Mouse (Mus musculus): ENCODE measurements around the gene Rfx5. TPM values are rescaled to one million over a fixed set of nuclear protein-coding genes. Genes with fewer than 3 reads are reported as not detected.

Rfx5 gene
- polyA plus RNA-seq, 1 experiment: not detected

DNA sequence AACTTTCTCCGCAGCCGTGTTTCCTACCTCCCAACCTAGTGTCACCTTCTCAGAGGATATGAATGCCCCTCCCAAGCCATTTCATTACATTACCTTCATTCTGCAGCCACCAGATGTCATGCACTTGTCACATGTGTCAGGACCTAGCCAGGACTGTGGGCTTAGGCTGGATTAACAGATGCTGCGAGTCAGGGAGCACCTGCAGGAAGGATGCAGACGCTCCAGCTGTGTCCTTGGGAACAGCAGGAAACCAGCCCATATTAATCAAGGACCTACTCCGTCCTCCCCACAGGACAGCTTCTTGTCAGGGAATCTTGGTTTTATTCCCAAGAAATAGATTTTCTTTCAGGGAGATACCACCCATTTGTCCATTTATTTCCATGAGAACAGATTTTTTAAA is 6.4 kb downstream of the Rfx5 start:
- H3K9me3 ChIP-seq (ENCODE audit: control insufficient read depth, low read length): no peaks in the 10 kb centered on the region
- H3K4me1 ChIP-seq (ENCODE audit: control insufficient read depth): peaks cover 9% of the 10 kb centered on the region
- H3K27me3 ChIP-seq (ENCODE audit: control insufficient read depth): no peaks in the 10 kb centered on the region
- peaks cover 21% of the 10 kb centered on the region for H3K36me3 ChIP-seq (ENCODE audit: control insufficient read depth)
- H3K4me3 ChIP-seq (replicated peaks): no peak overlapping the region
- TF ChIP-seq TAL1 (IDR thresholded peaks at IDR 0.05; ENCODE audit: low read length) (no peak), GATA1 (IDR thresholded peaks at IDR 0.05; ENCODE audit: low read length) (no peak)

DNA sequence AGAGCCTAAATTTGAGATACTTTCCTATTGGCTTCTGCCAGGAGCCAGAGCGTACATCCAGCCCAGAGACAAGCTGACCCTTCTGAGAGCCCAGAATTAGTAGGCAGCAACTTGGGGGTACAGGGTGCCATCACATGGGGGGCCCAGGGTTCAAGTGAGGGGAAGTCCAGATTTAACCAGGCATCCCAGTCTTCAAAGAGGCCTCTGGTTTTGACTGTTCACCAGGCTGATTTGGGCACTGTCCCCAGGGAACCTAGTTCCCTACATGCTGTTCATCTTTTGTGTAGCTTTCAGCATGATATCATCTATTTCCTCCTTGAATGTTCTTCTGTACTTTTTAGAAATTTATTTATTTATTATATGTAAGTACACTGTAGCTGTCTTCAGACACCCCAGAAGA is 11.1 kb downstream of the Rfx5 start:
- TF ChIP-seq GATA1 (IDR thresholded peaks at IDR 0.05; ENCODE audit: low read length): no peak
- TF ChIP-seq TAL1 (IDR thresholded peaks at IDR 0.05; ENCODE audit: low read length): no peak
- Histone ChIP-seq H3K27me3 (ENCODE audit: control insufficient read depth) (no peaks in the 10 kb centered on the region), H3K4me1 (ENCODE audit: control insufficient read depth) (peaks cover under 1% of the 10 kb centered on the region; the same call in 1 of the 2 replicates), H3K4me3 (replicated peaks) (no peak overlapping the region), H3K9me3 (ENCODE audit: control insufficient read depth, low read length) (no peaks in the 10 kb centered on the region), H3K36me3 (ENCODE audit: control insufficient read depth) (no peaks in the 10 kb centered on the region)

DNA sequence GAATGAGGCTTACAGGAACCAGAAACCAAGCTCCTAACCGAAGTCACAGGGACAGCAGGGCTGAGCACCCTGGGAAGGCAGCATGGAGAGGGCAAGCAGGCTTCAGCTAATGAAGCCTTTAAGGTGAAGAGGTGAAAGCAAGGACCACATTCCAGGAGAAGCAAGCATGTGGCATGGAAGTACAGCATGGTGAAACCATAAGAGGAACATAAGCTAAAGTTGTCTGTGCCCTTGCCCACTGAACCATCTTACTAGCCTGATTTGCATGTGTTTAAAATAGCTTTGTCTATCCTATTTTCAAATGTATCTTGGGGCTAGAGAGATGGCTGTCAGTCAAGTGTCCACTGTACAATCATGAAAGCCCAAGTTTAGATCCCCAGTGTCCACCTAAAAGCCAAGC is 12.0 kb downstream of the Rfx5 start:
- TF ChIP-seq GATA1 (IDR thresholded peaks at IDR 0.05; ENCODE audit: low read length) (no peak), TAL1 (IDR thresholded peaks at IDR 0.05; ENCODE audit: low read length) (no peak)
- Histone ChIP-seq H3K4me3 (replicated peaks) (no peak overlapping the region), H3K4me1 (ENCODE audit: control insufficient read depth) (no peaks in the 10 kb centered on the region), H3K9me3 (ENCODE audit: control insufficient read depth, low read length) (no peaks in the 10 kb centered on the region), H3K36me3 (ENCODE audit: control insufficient read depth) (no peaks in the 10 kb centered on the region), H3K27me3 (ENCODE audit: control insufficient read depth) (no peaks in the 10 kb centered on the region)

- Histone ChIP-seq H3K4me1 (ENCODE audit: control insufficient read depth) (peaks cover 25% of the 10 kb centered on the region), H3K9me3 (ENCODE audit: control insufficient read depth, low read length) (no peaks in the 10 kb centered on the region), H3K27me3 (ENCODE audit: control insufficient read depth) (no peaks in the 10 kb centered on the region), H3K4me3 (replicated peaks) (no peak overlapping the region), H3K36me3 (ENCODE audit: control insufficient read depth) (peaks cover 5% of the 10 kb centered on the region)
- TF ChIP-seq TAL1 (IDR thresholded peaks at IDR 0.05; ENCODE audit: low read length) (no peak), GATA1 (IDR thresholded peaks at IDR 0.05; ENCODE audit: low read length) (no peak)
Measured at GRCm38 (mm10) chr3:94972552-94972951, 18.7 kb downstream of the Rfx5 start.

GRCm38 (mm10) chr3:94973620-94974019 is 19.7 kb downstream of the Rfx5 start:
- peaks cover 11% of the 10 kb centered on the region for H3K36me3 ChIP-seq (ENCODE audit: control insufficient read depth)
- peak overlapping the region; percentile 93 for H3K4me3 ChIP-seq (replicated peaks)
- H3K27me3 ChIP-seq (ENCODE audit: control insufficient read depth): no peaks in the 10 kb centered on the region
- TF ChIP-seq GATA1 (IDR thresholded peaks at IDR 0.05; ENCODE audit: low read length) (no peak), TAL1 (IDR thresholded peaks at IDR 0.05; ENCODE audit: low read length) (no peak)
- H3K9me3 ChIP-seq (ENCODE audit: control insufficient read depth, low read length): no peaks in the 10 kb centered on the region
- H3K4me1 ChIP-seq (ENCODE audit: control insufficient read depth): peaks cover 25% of the 10 kb centered on the region

DNA sequence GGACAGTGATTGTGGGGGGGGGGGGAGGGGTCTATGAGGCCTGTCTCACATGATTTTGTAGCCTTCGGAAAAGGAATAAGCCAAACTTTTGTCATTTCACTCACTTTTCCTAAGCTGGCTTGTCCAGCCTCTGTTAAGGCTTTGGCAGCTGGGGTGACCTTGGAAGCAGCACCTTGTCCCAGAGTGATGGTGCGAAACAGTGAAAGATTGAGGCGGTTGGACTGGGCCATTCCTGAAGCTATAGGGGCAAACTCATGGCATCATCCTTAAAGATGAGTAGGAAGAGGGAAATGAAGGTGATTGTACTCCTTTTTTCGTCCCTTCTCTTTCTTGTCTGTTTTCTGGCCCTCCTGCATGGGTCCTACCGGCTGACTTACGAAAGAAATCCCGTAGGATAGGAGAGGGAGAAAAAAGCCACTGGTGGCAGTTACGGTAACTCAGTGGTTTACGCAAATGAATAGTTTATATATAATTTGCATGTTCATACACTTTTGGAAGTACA is 20.2 kb downstream of the Rfx5 start:
- Histone ChIP-seq H3K27me3 (ENCODE audit: control insufficient read depth) (no peaks in the 10 kb centered on the region), H3K4me3 (replicated peaks) (peak overlapping the region; percentile 93), H3K4me1 (ENCODE audit: control insufficient read depth) (peaks cover 25% of the 10 kb centered on the region), H3K9me3 (ENCODE audit: control insufficient read depth, low read length) (no peaks in the 10 kb centered on the region), H3K36me3 (ENCODE audit: control insufficient read depth) (peaks cover 14% of the 10 kb centered on the region)
- TF ChIP-seq TAL1 (IDR thresholded peaks at IDR 0.05; ENCODE audit: low read length) (no peak), GATA1 (IDR thresholded peaks at IDR 0.05; ENCODE audit: low read length) (no peak)

- Histone ChIP-seq H3K4me1 (ENCODE audit: control insufficient read depth) (peaks cover 25% of the 10 kb centered on the region), H3K9me3 (ENCODE audit: control insufficient read depth, low read length) (no peaks in the 10 kb centered on the region), H3K27me3 (ENCODE audit: control insufficient read depth) (no peaks in the 10 kb centered on the region), H3K4me3 (replicated peaks) (peak within 1 kb of the TSS; percentile 93), H3K36me3 (ENCODE audit: control insufficient read depth) (peaks cover 17% of the 10 kb centered on the region)
- TF ChIP-seq GATA1 (IDR thresholded peaks at IDR 0.05; ENCODE audit: low read length): no peak
- no peak for TF ChIP-seq TAL1 (IDR thresholded peaks at IDR 0.05; ENCODE audit: low read length)
Measured at GRCm38 (mm10) chr3:94974528-94975422, 20.9 kb downstream of the Rfx5 start, which contains the start of gene Pi4kb. TSS of gene Pi4kb (plus strand) at chr3:94974731.

GRCm38 (mm10) chr3:94984312-94984711 is 30.4 kb downstream of the Rfx5 start:
- Histone ChIP-seq H3K36me3 (ENCODE audit: control insufficient read depth) (peaks cover 76% of the 10 kb centered on the region), H3K9me3 (ENCODE audit: control insufficient read depth, low read length) (no peaks in the 10 kb centered on the region), H3K4me1 (ENCODE audit: control insufficient read depth) (peaks cover 28% of the 10 kb centered on the region), H3K4me3 (replicated peaks) (no peak overlapping the region), H3K27me3 (ENCODE audit: control insufficient read depth) (no peaks in the 10 kb centered on the region)
- TF ChIP-seq GATA1 (IDR thresholded peaks at IDR 0.05; ENCODE audit: low read length) (no peak), TAL1 (IDR thresholded peaks at IDR 0.05; ENCODE audit: low read length) (no peak)

DNA sequence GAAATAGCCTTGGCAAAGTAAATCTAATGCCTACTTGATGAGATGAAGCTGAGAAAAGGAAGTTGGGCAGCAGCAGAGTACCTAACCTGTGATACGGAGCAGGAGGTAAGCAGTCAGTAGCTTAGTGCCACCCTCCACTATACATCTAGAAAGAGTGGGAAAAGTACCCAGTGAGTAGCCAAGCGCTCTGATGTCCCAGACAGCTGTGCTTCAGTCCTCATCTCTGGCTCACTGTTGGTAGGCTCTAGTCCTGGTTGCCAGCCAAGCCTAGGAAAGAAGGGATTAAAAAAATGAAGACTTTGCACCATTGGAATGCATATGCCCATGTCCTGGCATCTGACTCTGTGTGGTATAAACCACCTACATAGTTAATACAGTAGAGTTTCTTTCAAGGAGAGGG is 31.6 kb downstream of the Rfx5 start:
- Histone ChIP-seq H3K36me3 (ENCODE audit: control insufficient read depth) (peaks cover 72% of the 10 kb centered on the region), H3K27me3 (ENCODE audit: control insufficient read depth) (no peaks in the 10 kb centered on the region), H3K4me3 (replicated peaks) (no peak overlapping the region), H3K9me3 (ENCODE audit: control insufficient read depth, low read length) (no peaks in the 10 kb centered on the region), H3K4me1 (ENCODE audit: control insufficient read depth) (peaks cover 28% of the 10 kb centered on the region)
- TF ChIP-seq GATA1 (IDR thresholded peaks at IDR 0.05; ENCODE audit: low read length) (no peak), TAL1 (IDR thresholded peaks at IDR 0.05; ENCODE audit: low read length) (no peak)

All from erythroblast, embryonic 14.5 days (primary cell).